Mouse (Mus musculus): Measurements from ENCODE around the gene Gpr85.

Gpr85 gene

GRCm38 (mm10) chr6:13835720-13836665 is 3.7 kb downstream of the Gpr85 start:
- Histone ChIP-seq H3K27me3 (ENCODE audit: insufficient read depth, low read length) (peaks cover 31% of the 10 kb centered on the region), H3K36me3 (ENCODE audit: insufficient read depth, low read length) (no peaks in the 10 kb centered on the region), H3K4me3 (replicated peaks; ENCODE audit: low read length) (no peak overlapping the region), H3K4me1 (replicated peaks; ENCODE audit: low read depth, low read length) (peaks cover 13% of the 10 kb centered on the region), H3K9me3 (ENCODE audit: low read length) (no peaks in the 10 kb centered on the region)
- no peak for TF ChIP-seq POU5F1 (IDR thresholded peaks at IDR 0.05; ENCODE audit: borderline replicate concordance, low read length)
- no peak for TF ChIP-seq NANOG (IDR thresholded peaks at IDR 0.05; ENCODE audit: borderline replicate concordance, low read length)
- TF ChIP-seq CTCF (conservative IDR thresholded peaks at IDR 0.05; ENCODE audit: low read length) = no peak

GRCm38 (mm10) chr6:13832770-13833169 is 7.0 kb downstream of the Gpr85 start:
- peaks cover 18% of the 10 kb centered on the region for H3K27me3 ChIP-seq (ENCODE audit: insufficient read depth, low read length)
- no peak overlapping the region for H3K4me3 ChIP-seq (replicated peaks; ENCODE audit: low read length)
- TF ChIP-seq NANOG (IDR thresholded peaks at IDR 0.05; ENCODE audit: borderline replicate concordance, low read length) = no peak
- no peak for TF ChIP-seq POU5F1 (IDR thresholded peaks at IDR 0.05; ENCODE audit: borderline replicate concordance, low read length)
- TF ChIP-seq CTCF (conservative IDR thresholded peaks at IDR 0.05; ENCODE audit: low read length) = no peak
- H3K36me3 ChIP-seq (ENCODE audit: insufficient read depth, low read length) = no peaks in the 10 kb centered on the region
- H3K9me3 ChIP-seq (ENCODE audit: low read length) = no peaks in the 10 kb centered on the region
- peaks cover 7% of the 10 kb centered on the region; the same call in 1 of the 2 replicates for H3K4me1 ChIP-seq (replicated peaks; ENCODE audit: low read depth, low read length)

- Histone ChIP-seq H3K4me3 (replicated peaks; ENCODE audit: low read length) (no peak overlapping the region), H3K36me3 (ENCODE audit: insufficient read depth, low read length) (no peaks in the 10 kb centered on the region), H3K27me3 (ENCODE audit: insufficient read depth, low read length) (no peaks in the 10 kb centered on the region), H3K9me3 (ENCODE audit: low read length) (no peaks in the 10 kb centered on the region), H3K4me1 (replicated peaks; ENCODE audit: low read depth, low read length) (no peaks in the 10 kb centered on the region)
- TF ChIP-seq NANOG (IDR thresholded peaks at IDR 0.05; ENCODE audit: borderline replicate concordance, low read length) (no peak), CTCF (conservative IDR thresholded peaks at IDR 0.05; ENCODE audit: low read length) (no peak), POU5F1 (IDR thresholded peaks at IDR 0.05; ENCODE audit: borderline replicate concordance, low read length) (no peak)
Measured at GRCm38 (mm10) chr6:13828877-13829276, 10.9 kb downstream of the Gpr85 start.

GRCm38 (mm10) chr6:13816661-13817060 is 23.1 kb downstream of the Gpr85 start:
- Histone ChIP-seq H3K9me3 (ENCODE audit: low read length) (no peaks in the 10 kb centered on the region), H3K4me3 (replicated peaks; ENCODE audit: low read length) (no peak overlapping the region), H3K36me3 (ENCODE audit: insufficient read depth, low read length) (no peaks in the 10 kb centered on the region), H3K4me1 (replicated peaks; ENCODE audit: low read depth, low read length) (no peaks in the 10 kb centered on the region), H3K27me3 (ENCODE audit: insufficient read depth, low read length) (no peaks in the 10 kb centered on the region)
- no peak for TF ChIP-seq NANOG (IDR thresholded peaks at IDR 0.05; ENCODE audit: borderline replicate concordance, low read length)
- no peak for TF ChIP-seq POU5F1 (IDR thresholded peaks at IDR 0.05; ENCODE audit: borderline replicate concordance, low read length)
- TF ChIP-seq CTCF (conservative IDR thresholded peaks at IDR 0.05; ENCODE audit: low read length) = no peak

- no peaks in the 10 kb centered on the region for H3K9me3 ChIP-seq (ENCODE audit: low read length)
- TF ChIP-seq NANOG (IDR thresholded peaks at IDR 0.05; ENCODE audit: borderline replicate concordance, low read length) (no peak), CTCF (conservative IDR thresholded peaks at IDR 0.05; ENCODE audit: low read length) (no peak)
- no peaks in the 10 kb centered on the region for H3K4me1 ChIP-seq (replicated peaks; ENCODE audit: low read depth, low read length)
- no peaks in the 10 kb centered on the region for H3K27me3 ChIP-seq (ENCODE audit: insufficient read depth, low read length)
- H3K4me3 ChIP-seq (replicated peaks; ENCODE audit: low read length) = no peak overlapping the region
- no peaks in the 10 kb centered on the region for H3K36me3 ChIP-seq (ENCODE audit: insufficient read depth, low read length)
Measured at GRCm38 (mm10) chr6:13812157-13812556, 27.6 kb downstream of the Gpr85 start.

- Histone ChIP-seq H3K27me3 (ENCODE audit: insufficient read depth, low read length) (no peaks in the 10 kb centered on the region), H3K4me3 (replicated peaks; ENCODE audit: low read length) (no peak overlapping the region), H3K4me1 (replicated peaks; ENCODE audit: low read depth, low read length) (no peaks in the 10 kb centered on the region), H3K9me3 (ENCODE audit: low read length) (no peaks in the 10 kb centered on the region), H3K36me3 (ENCODE audit: insufficient read depth, low read length) (no peaks in the 10 kb centered on the region)
- TF ChIP-seq POU5F1 (IDR thresholded peaks at IDR 0.05; ENCODE audit: borderline replicate concordance, low read length) (no peak), CTCF (conservative IDR thresholded peaks at IDR 0.05; ENCODE audit: low read length) (no peak), NANOG (IDR thresholded peaks at IDR 0.05; ENCODE audit: borderline replicate concordance, low read length) (no peak)
Measured at GRCm38 (mm10) chr6:13800071-13800470, 39.7 kb downstream of the Gpr85 start.

GRCm38 (mm10) chr6:13797389-13797788 is 42.4 kb downstream of the Gpr85 start:
- H3K36me3 ChIP-seq (ENCODE audit: insufficient read depth, low read length) = no peaks in the 10 kb centered on the region
- TF ChIP-seq CTCF (conservative IDR thresholded peaks at IDR 0.05; ENCODE audit: low read length) = no peak
- no peak for TF ChIP-seq POU5F1 (IDR thresholded peaks at IDR 0.05; ENCODE audit: borderline replicate concordance, low read length)
- no peak for TF ChIP-seq NANOG (IDR thresholded peaks at IDR 0.05; ENCODE audit: borderline replicate concordance, low read length)
- H3K27me3 ChIP-seq (ENCODE audit: insufficient read depth, low read length) = no peaks in the 10 kb centered on the region
- H3K4me1 ChIP-seq (replicated peaks; ENCODE audit: low read depth, low read length) = no peaks in the 10 kb centered on the region
- H3K9me3 ChIP-seq (ENCODE audit: low read length) = no peaks in the 10 kb centered on the region
- no peak overlapping the region for H3K4me3 ChIP-seq (replicated peaks; ENCODE audit: low read length)
